Mouse (Mus musculus): Measurements from ENCODE around the gene Rhoj.

DNA sequence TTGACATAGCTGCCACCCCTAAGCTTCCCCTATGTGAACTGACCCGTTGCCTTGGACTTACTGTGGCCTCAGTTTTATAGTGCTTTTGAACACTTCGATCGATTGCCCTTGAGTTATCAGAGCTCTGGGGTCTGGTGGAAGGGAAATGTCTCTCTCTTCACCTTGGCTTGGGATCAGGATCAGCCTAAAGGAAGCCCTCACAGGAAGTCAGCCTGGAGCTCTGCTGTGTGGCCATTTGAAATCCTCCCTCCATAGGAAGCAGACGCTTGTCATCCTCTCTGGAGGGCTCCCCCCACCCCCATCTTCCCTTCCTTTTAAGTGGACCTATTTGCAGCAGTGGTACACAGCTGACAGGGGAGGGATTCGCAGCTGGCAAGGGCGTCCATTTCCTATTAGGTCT, 1.6 kb downstream of the Rhoj start:
- TF ChIP-seq GATA1 (IDR thresholded peaks at IDR 0.05; ENCODE audit: low read length), result no peak
- no peak for TF ChIP-seq TAL1 (IDR thresholded peaks at IDR 0.05; ENCODE audit: low read length)

Data from erythroblast, embryonic 14.5 days (primary cell).